Mouse (Mus musculus) olfactory bulb, adult 2 months (tissue): ENCODE results near the gene Pappa2.

ENCODE experiments used
- CTCF ChIP-seq: fragments of 200-500 bp; IDR thresholded peaks from 2 replicates; pipeline ENCODE4 v1.5.1; 2012; ENCODE audit warnings: low read depth, mild to moderate bottlenecking, low read length, moderate library complexity; ENCODE audit not compliant: insufficient read depth
- POLR2A ChIP-seq: fragments of 200-500 bp; IDR thresholded peaks from 2 replicates; pipeline ENCODE4 v1.6.1; 2012; ENCODE audit warnings: mild to moderate bottlenecking, low read depth, low read length, moderate library complexity; ENCODE audit not compliant: insufficient read depth

GRCm38 (mm10) chr1:158739132-158739919 lies 241.0 kb downstream of the Pappa2 start:
- no peak for TF ChIP-seq CTCF
- TF ChIP-seq POLR2A = no peak
